Mouse (Mus musculus) liver, adult 2 months (tissue): Measurements from ENCODE around the gene Gm20481. TPM values are rescaled to one million over a fixed set of nuclear protein-coding genes. Genes with fewer than 3 reads are reported as not detected.
"Not testable (repeated sequence)": the region's sequence is repeated elsewhere in the genome, so short reads cannot be mapped to it uniquely, and the experiment has no call there.

Experiments used
- DNase-seq: peaks from one replicate; pipeline ENCODE4 v3.0.0-alpha.2; 2011; ENCODE audit warnings: low read depth, low spot score; ENCODE audit errors: extremely low read depth
- H3K27ac ChIP-seq: fragments of 200-500 bp; replicated peaks from 2 replicates; pipeline ENCODE4 v1.5.1; 2012; ENCODE audit warnings: low read depth, mild to moderate bottlenecking, control low read depth, inconsistent platforms, low read length; ENCODE audit not compliant: insufficient read depth
- H3K27me3 ChIP-seq: fragments of 200-500 bp; 2 replicates; pipeline ENCODE4 v1.6.1; 2012; ENCODE audit warnings: mild to moderate bottlenecking, moderate library complexity, low read length, inconsistent platforms; ENCODE audit not compliant: control insufficient read depth, insufficient read depth
- H3K36me3 ChIP-seq: fragments of 200-500 bp; 2 replicates; pipeline ENCODE4 v1.6.1; 2012; ENCODE audit warnings: low read length, inconsistent platforms; ENCODE audit not compliant: control insufficient read depth, insufficient read depth
- H3K4me1 ChIP-seq: fragments of 200-500 bp; 2 replicates; pipeline ENCODE4 v1.6.1; 2011; ENCODE audit warnings: low read length; ENCODE audit not compliant: control insufficient read depth, insufficient read depth
- H3K4me3 ChIP-seq: fragments of 200-500 bp; 2 replicates; pipeline ENCODE4 v1.5.1; 2011; ENCODE audit warnings: low read depth, mild to moderate bottlenecking, control low read depth, low read length, moderate library complexity; ENCODE audit not compliant: insufficient read depth
- H3K79me2 ChIP-seq: fragments of 200-500 bp; 2 replicates; pipeline ENCODE4 v1.6.1; 2012; ENCODE audit warnings: inconsistent platforms, mild to moderate bottlenecking, low read length, moderate library complexity; ENCODE audit not compliant: control insufficient read depth, insufficient read depth
- H3K9ac ChIP-seq: fragments of 200-500 bp; 2 replicates; pipeline ENCODE4 v1.6.1; 2012; ENCODE audit warnings: low read depth, mild to moderate bottlenecking, control low read depth, inconsistent platforms, low read length
- CTCF ChIP-seq: fragments of 200-500 bp; IDR thresholded peaks from 2 replicates; pipeline ENCODE4 v1.5.1; 2011; ENCODE audit warnings: low read depth, low read length, control low read depth
- POLR2A ChIP-seq: fragments of 200-500 bp; IDR thresholded peaks from 2 replicates; pipeline ENCODE4 v1.6.1; 2011; ENCODE audit warnings: low read length, control low read depth; ENCODE audit not compliant: insufficient read depth; ENCODE audit errors: extremely low read depth
- WGBS: fragments of 180-500 bp; shearing (Covaris S2); methylation state at CpG from one replicate; pipeline ENCODE4 v1.1.7; 2018; 5-methylcytosine and 5-hydroxymethylcytosine counted together
- polyA plus RNA-seq: library from polyadenylated mRNA; depleted of rRNA; stranded (reverse); fragments of >200 nt; gene quantifications from 2 replicates; pipeline ENCODE4 v1.2.3, GENCODE M21; 2012
- total RNA-seq: library from RNA; depleted of rRNA; stranded (reverse); fragments of >200 nt; gene quantifications from 2 replicates; pipeline ENCODE4 v1.2.3, GENCODE M21; 2014

Gm20481 gene
- total and polyA plus RNA-seq, 2 experiments = not detected

GRCm38 (mm10) chr17:34959130-34959778 is 10.5 kb upstream of the Gm20481 start, which contains the start of gene Hspa1b:
TSS of gene Hspa1b (minus strand) at chr17:34959238.
- not testable (repeated sequence) for H3K36me3 ChIP-seq, H3K27me3 ChIP-seq, H3K79me2 ChIP-seq, H3K4me1 ChIP-seq
- Histone ChIP-seq H3K9ac (peak within 1 kb of the TSS; percentile 74), H3K27ac (peak within 1 kb of the TSS; percentile 81), H3K4me3 (peak within 1 kb of the TSS; percentile 54)
- under 1% methylated on average over 32 of the region's 32 CpGs for WGBS
- peak; percentile 68 for DNase-seq
- TF ChIP-seq POLR2A = peak; percentile 53; the same call in 1 of the 2 replicates

GRCm38 (mm10) chr17:34959881-34960515 is 9.7 kb upstream of the Gm20481 start:
- Histone ChIP-seq H3K4me1 (peaks cover 7% of the 10 kb centered on the region), H3K36me3 (no peaks in the 10 kb centered on the region), H3K27ac (peak overlapping the region; percentile 81), H3K27me3 (no peaks in the 10 kb centered on the region), H3K4me3 (peak overlapping the region; percentile 4; the same call in 1 of the 2 replicates), H3K9ac (peak overlapping the region; percentile 74), H3K79me2 (no peaks in the 10 kb centered on the region)
- 14% methylated on average over 12 of the region's 12 CpGs for WGBS
- TF ChIP-seq POLR2A = no peak
- no peak for TF ChIP-seq CTCF
- peak; percentile 64 for DNase-seq

GRCm38 (mm10) chr17:34960702-34961493 is 8.8 kb upstream of the Gm20481 start:
- TF ChIP-seq POLR2A (no peak), CTCF (no peak)
- no peak for DNase-seq
- no peaks in the 10 kb centered on the region for H3K36me3 ChIP-seq
- no peaks in the 10 kb centered on the region for H3K27me3 ChIP-seq
- no peaks in the 10 kb centered on the region for H3K79me2 ChIP-seq
- H3K4me3 ChIP-seq = no peak overlapping the region
- no peak overlapping the region for H3K27ac ChIP-seq
- H3K9ac ChIP-seq = no peak overlapping the region
- peaks cover 5% of the 10 kb centered on the region for H3K4me1 ChIP-seq

GRCm38 (mm10) chr17:34962125-34962524 is 7.6 kb upstream of the Gm20481 start:
- 65% methylated on average over 3 of the region's 3 CpGs for WGBS
- Histone ChIP-seq H3K9ac (no peak overlapping the region), H3K4me3 (no peak overlapping the region), H3K36me3 (no peaks in the 10 kb centered on the region), H3K27me3 (no peaks in the 10 kb centered on the region), H3K27ac (no peak overlapping the region), H3K79me2 (no peaks in the 10 kb centered on the region), H3K4me1 (peaks cover 5% of the 10 kb centered on the region)
- no peak for DNase-seq
- no peak for TF ChIP-seq CTCF
- TF ChIP-seq POLR2A = no peak

GRCm38 (mm10) chr17:34962841-34963240 is 6.9 kb upstream of the Gm20481 start:
- Histone ChIP-seq H3K27me3 (no peaks in the 10 kb centered on the region), H3K36me3 (no peaks in the 10 kb centered on the region), H3K79me2 (no peaks in the 10 kb centered on the region), H3K9ac (no peak overlapping the region), H3K4me3 (no peak overlapping the region), H3K27ac (no peak overlapping the region), H3K4me1 (peaks cover 5% of the 10 kb centered on the region)
- WGBS = 93% methylated on average over 1 of the region's 1 CpGs
- TF ChIP-seq CTCF (no peak), POLR2A (no peak)
- DNase-seq = no peak
